Mouse (Mus musculus) cerebellum, postnatal 4 days (tissue): ENCODE results near the gene Pdss1.
"Not testable (repeated sequence)": the region's sequence is repeated elsewhere in the genome, so short reads cannot be mapped to it uniquely, and the experiment has no call there.

Experiments used
- DNase-seq, 2 experiments: peaks; one replicate each; pipeline ENCODE4 v3.0.0; 2022; ENCODE audit warnings: low spot score in 2 of 2, mixed read lengths in 1 of 2

Pdss1 gene

GRCm38 (mm10) chr2:22895282-22896273 is at the start of gene Pdss1:
TSS of gene Pdss1 (plus strand) at chr2:22895522.
- peak; percentile 75 to 90 for DNase-seq

GRCm38 (mm10) chr2:22851900-22852299 is 43.4 kb upstream of the Pdss1 start:
- no peak for DNase-seq

GRCm38 (mm10) chr2:22857501-22857900 is 37.8 kb upstream of the Pdss1 start:
- DNase-seq: no peak

- no peak for DNase-seq
These were observed 33.1 kb upstream of the Pdss1 start for GRCm38 (mm10) chr2:22862194-22862593.

GRCm38 (mm10) chr2:22864394-22865037 is 30.8 kb upstream of the Pdss1 start:
- DNase-seq: peak; percentile 70 to 73

GRCm38 (mm10) chr2:22865818-22866217 is 29.5 kb upstream of the Pdss1 start:
- no peak for DNase-seq

GRCm38 (mm10) chr2:22866894-22867424 is 28.4 kb upstream of the Pdss1 start:
- no peak for DNase-seq

GRCm38 (mm10) chr2:22873159-22873558 is 22.2 kb upstream of the Pdss1 start:
- no peak for DNase-seq

- DNase-seq: no peak
These were observed 20.7 kb upstream of the Pdss1 start for GRCm38 (mm10) chr2:22874628-22875027.

- no peak for DNase-seq
These were observed 18.7 kb upstream of the Pdss1 start for GRCm38 (mm10) chr2:22876614-22877013.

- no peak for DNase-seq
These were observed 16.5 kb upstream of the Pdss1 start for GRCm38 (mm10) chr2:22878781-22879180.

- not testable (repeated sequence) for DNase-seq
These were observed 14.6 kb upstream of the Pdss1 start for GRCm38 (mm10) chr2:22880726-22881125.

GRCm38 (mm10) chr2:22894932-22895281 is 415 bp upstream of the Pdss1 start:
- no peak for DNase-seq

GRCm38 (mm10) chr2:22903947-22904346 is 8.6 kb downstream of the Pdss1 start:
- DNase-seq: no peak

- DNase-seq: no peak
These were observed 19.1 kb downstream of the Pdss1 start for GRCm38 (mm10) chr2:22914421-22914820.

GRCm38 (mm10) chr2:22918651-22919050 is 23.3 kb downstream of the Pdss1 start:
- DNase-seq: no peak

GRCm38 (mm10) chr2:22925911-22926310 is 30.6 kb downstream of the Pdss1 start:
- DNase-seq: not testable (repeated sequence)

GRCm38 (mm10) chr2:22928259-22928658 is 32.9 kb downstream of the Pdss1 start:
- DNase-seq: no peak

- no peak for DNase-seq
These were observed 38.2 kb downstream of the Pdss1 start for GRCm38 (mm10) chr2:22933556-22933955.

GRCm38 (mm10) chr2:22949956-22950355 is 54.6 kb downstream of the Pdss1 start:
- no peak for DNase-seq

GRCm38 (mm10) chr2:22954278-22954677 is 59.0 kb downstream of the Pdss1 start:
- no peak for DNase-seq

- no peak for DNase-seq
These were observed 60.6 kb downstream of the Pdss1 start for GRCm38 (mm10) chr2:22955914-22956313.

- DNase-seq: no peak
These were observed 62.1 kb downstream of the Pdss1 start for GRCm38 (mm10) chr2:22957415-22957814.
